ENCODE assay signal across 14 mouse cellular contexts in genomic region chr13:105002132-105002830, GRCm38 (mm10). TPM values are rescaled to one million over a fixed set of nuclear protein-coding genes. Genes with fewer than 3 reads are reported as not detected.
A peak's percentile ranks its signal among the peaks of the same experiment; 100 is the strongest.
DNase-seq lines count a peak whose midpoint lies in the region; ATAC-seq and TF ChIP-seq lines count a peak whose summit lies in the region.
"Had no signal": no experiment of that assay in that cellular context is flagged by ENCODE, and none has a peak within 500 bp of the region (broad histone marks: within the 10 kb centered on the region; RNA-seq: fewer than 3 reads in every experiment).

No protein-coding gene starts in this region.

- 0 out of 2 replicates have a peak overlapping the region, but pooled peaks have one; percentile 30 for H3K27ac ChIP-seq in heart, postnatal 0 days (ENCODE audit: low read depth)
- H3K27ac ChIP-seq in midbrain, embryonic 15.5 days, result peak overlapping the region; percentile 43; the same call in 1 of the 2 replicates
- no peak overlapping the region for H3K27ac ChIP-seq in midbrain, embryonic 10.5 days (replicated peaks)

- intact Hi-C loops in heart, postnatal 36 days (cut with DNase I), result no loop called here

- H3K4me3 ChIP-seq in heart, postnatal 0 days (ENCODE audit: low read depth, low read length), result no peak overlapping the region
- H3K4me3 ChIP-seq in midbrain, embryonic 15.5 days, result no peak overlapping the region
- no peak overlapping the region for H3K4me3 ChIP-seq in midbrain, embryonic 10.5 days
- H3K4me3 ChIP-seq: myocyte had no signal

- no peaks in the 10 kb centered on the region for H3K36me3 ChIP-seq in heart, postnatal 0 days (replicated peaks; ENCODE audit: control insufficient read depth, insufficient read depth, low read length)
- H3K36me3 ChIP-seq in midbrain, embryonic 15.5 days (replicated peaks), result no peaks in the 10 kb centered on the region
- H3K36me3 ChIP-seq in midbrain, embryonic 10.5 days, result no peaks in the 10 kb centered on the region

- no peak for TF ChIP-seq EP300 in heart, postnatal 0 days (IDR thresholded peaks at IDR 0.05; ENCODE audit: low read depth)

- no peaks in the 10 kb centered on the region for H3K27me3 ChIP-seq in heart, postnatal 0 days (ENCODE audit: control insufficient read depth, insufficient read depth, low read length)
- H3K27me3 ChIP-seq in midbrain, embryonic 15.5 days (replicated peaks), result no peaks in the 10 kb centered on the region
- H3K27me3 ChIP-seq in midbrain, embryonic 10.5 days (ENCODE audit: low read depth, poor library complexity, severe bottlenecking), result no peaks in the 10 kb centered on the region

- no peak overlapping the region for H3K9ac ChIP-seq in heart, postnatal 0 days (replicated peaks; ENCODE audit: low read depth, low read length)
- H3K9ac ChIP-seq in midbrain, embryonic 15.5 days, result no peak overlapping the region
- H3K9ac ChIP-seq: liver, postnatal 0 days had no signal

- no peak overlapping the region for H3K4me2 ChIP-seq in heart, postnatal 0 days (ENCODE audit: low read depth, low read length)
- no peak overlapping the region for H3K4me2 ChIP-seq in midbrain, embryonic 15.5 days

- WGBS in heart, postnatal 0 days, result 60% methylated on average over 5 of the region's 5 CpGs
- WGBS in midbrain, embryonic 15.5 days, result 48% methylated on average over 5 of the region's 5 CpGs
- 80% methylated on average over 5 of the region's 5 CpGs for WGBS in midbrain, embryonic 10.5 days

- no peak for DNase-seq in heart, postnatal 0 days (ENCODE audit: low spot score)
- no peak for DNase-seq in heart, postnatal 36 days
- DNase-seq in midbrain, embryonic 10.5 days (ENCODE audit: low spot score), result no peak
- peak; percentile 46 to 72 for DNase-seq in cerebellum, postnatal 14 days
- DNase-seq in ovary, postnatal 10 days (ENCODE audit: low spot score), result no peak
- DNase-seq: adrenal gland, postnatal 36 days; heart, adult 18-20 months; kidney, adult 2 months; kidney, postnatal 36 days; liver, postnatal 0 days; lung, postnatal 4 days had no signal

- no peak for ATAC-seq in heart, postnatal 0 days (ENCODE audit: insufficient read depth, low read depth)
- ATAC-seq in midbrain, embryonic 15.5 days (replicated peaks), result peak; percentile 45
- no peak for ATAC-seq in monocyte, adult 5-6 weeks (replicated peaks; ENCODE audit: insufficient number of reproducible peaks, low FRiP score, low TSS enrichment, poor library complexity, severe bottlenecking)
- ATAC-seq: liver, postnatal 0 days had no signal

- TF ChIP-seq CTCF in heart, postnatal 0 days (IDR thresholded peaks at IDR 0.05; ENCODE audit: low read depth), result no peak

- no peaks in the 10 kb centered on the region for H3K9me3 ChIP-seq in heart, postnatal 0 days (replicated peaks; ENCODE audit: control insufficient read depth, low read length)
- H3K9me3 ChIP-seq in midbrain, embryonic 15.5 days, result no peaks in the 10 kb centered on the region
- no peaks in the 10 kb centered on the region for H3K9me3 ChIP-seq in midbrain, embryonic 10.5 days (replicated peaks)

- no peaks in the 10 kb centered on the region for H3K4me1 ChIP-seq in heart, postnatal 0 days (ENCODE audit: control insufficient read depth, insufficient read depth)
- peaks cover 9% of the 10 kb centered on the region for H3K4me1 ChIP-seq in midbrain, embryonic 15.5 days
- H3K4me1 ChIP-seq in midbrain, embryonic 10.5 days, result peaks cover 9% of the 10 kb centered on the region; the same call in 1 of the 2 replicates

RNA-seq across cellular contexts. Expression of gene Rgs7bp, which starts 52.4 kb away (rescaled TPM):
- total RNA-seq in heart, postnatal 0 days (2014; rRNA removed; ENCODE audit: low replicate concordance), result 1.8 and 2.6 TPM in 2 replicates
- polyA plus RNA-seq in heart, postnatal 0 days (2015; fragmentation: Nextera tagmentation; extraction: Ambion mirVana), result 2.7 and 3.1 TPM in 2 replicates
- 1 to 10 TPM; 3.3 to 4.8 TPM for total RNA-seq in heart, postnatal 36 days (2021)
- 4.5 and 5.0 TPM in 2 replicates for polyA plus RNA-seq in midbrain, embryonic 15.5 days (2015; fragmentation: Nextera tagmentation; extraction: Ambion mirVana)
- 0.57 and 0.92 TPM in 2 replicates for polyA plus RNA-seq in midbrain, embryonic 10.5 days (2016; fragmentation: Nextera tagmentation; extraction: Ambion mirVana)
- total RNA-seq in monocyte, adult 5-6 weeks (2017), result not detected in 3 replicates

Comparison
In these comparisons a context has a peak if more than half of its experiments do, and no peak if none do; other contexts are left out.
1. DNase-seq: peak in cerebellum, postnatal 14 days (2 of 2); none in heart, postnatal 0 days (single experiment), heart, postnatal 36 days (0 of 2), midbrain, embryonic 10.5 days (single experiment) and ovary, postnatal 10 days (single experiment).